Mouse (Mus musculus) gastrocnemius, postnatal 36 days (tissue): ENCODE measurements around the gene 4930562C15Rik. TPM values are rescaled to one million over a fixed set of nuclear protein-coding genes. Genes with fewer than 3 reads are reported as not detected.

Experiments
- DNase-seq, 2 experiments: peaks; one replicate each; pipeline ENCODE4 v3.0.0; 2022
- intact Hi-C: fragments of 180-260 bp; cut with DNase I; formaldehyde crosslinking; loops from one replicate; pipeline ENCODE4 v1.15.1; 2025
- total RNA-seq, 2 experiments: library from RNA; stranded (reverse); gene quantifications; 2 replicates each; pipeline ENCODE4 v1.2.3; 2021

Gene 4930562C15Rik
- total RNA-seq, 2 experiments from 2014 or later, result not detected

- no peak for DNase-seq
- intact Hi-C loops, result no loop called here
Observed at GRCm38 (mm10) chr16:4884930-4885329, 49.7 kb downstream of the 4930562C15Rik start.

- peak; percentile 76 to 87 for DNase-seq
- intact Hi-C loops, result no loop called here
Observed at GRCm38 (mm10) chr16:4885760-4886689, 50.8 kb downstream of the 4930562C15Rik start, which contains the start of gene Mgrn1. Gene Mgrn1, plus strand, starts transcription at chr16:4886249.

GRCm38 (mm10) chr16:4886690-4887020 lies 51.4 kb downstream of the 4930562C15Rik start:
- no peak for DNase-seq
- intact Hi-C loops, result no loop called here

- intact Hi-C loops, result no loop called here
- DNase-seq, result no peak
Observed at GRCm38 (mm10) chr16:4890201-4890709, 55.0 kb downstream of the 4930562C15Rik start.

- intact Hi-C loops, result no loop called here
Observed at GRCm38 (mm10) chr16:4892171-4892570, 57.0 kb downstream of the 4930562C15Rik start.

GRCm38 (mm10) chr16:4894201-4894908 lies 59.1 kb downstream of the 4930562C15Rik start:
- intact Hi-C loops, result no loop called here
- no peak for DNase-seq

More at GRCm38 (mm10) chr16:4892171-4892570, 57.0 kb downstream of the 4930562C15Rik start:
- no peak for DNase-seq

- intact Hi-C loops, result no loop called here
- DNase-seq, result peak in 1 of 2 experiments; percentile 44
Observed at GRCm38 (mm10) chr16:4896249-4897027, 61.2 kb downstream of the 4930562C15Rik start.

GRCm38 (mm10) chr16:4897146-4897730 lies 62.0 kb downstream of the 4930562C15Rik start:
- DNase-seq, result no peak
- intact Hi-C loops, result no loop called here

GRCm38 (mm10) chr16:4898881-4899280 lies 63.7 kb downstream of the 4930562C15Rik start:
- no peak for DNase-seq
- intact Hi-C loops, result no loop called here

- intact Hi-C loops, result no loop called here
- no peak for DNase-seq
Observed at GRCm38 (mm10) chr16:4899711-4900110, 64.5 kb downstream of the 4930562C15Rik start.

- intact Hi-C loops, result no loop called here
- DNase-seq, result no peak
Observed at GRCm38 (mm10) chr16:4901167-4901566, 66.0 kb downstream of the 4930562C15Rik start.

- intact Hi-C loops, result no loop called here
- DNase-seq, result no peak
Observed at GRCm38 (mm10) chr16:4902390-4902789, 67.2 kb downstream of the 4930562C15Rik start.

GRCm38 (mm10) chr16:4903491-4904102 lies 68.4 kb downstream of the 4930562C15Rik start:
- DNase-seq, result no peak
- intact Hi-C loops, result no loop called here

GRCm38 (mm10) chr16:4904878-4905277 lies 69.7 kb downstream of the 4930562C15Rik start:
- intact Hi-C loops, result no loop called here
- DNase-seq, result no peak

GRCm38 (mm10) chr16:4905591-4905990 lies 70.4 kb downstream of the 4930562C15Rik start:
- intact Hi-C loops, result no loop called here

GRCm38 (mm10) chr16:4906559-4906958 lies 71.3 kb downstream of the 4930562C15Rik start:
- DNase-seq, result no peak
- intact Hi-C loops, result no loop called here

More at GRCm38 (mm10) chr16:4905591-4905990, 70.4 kb downstream of the 4930562C15Rik start:
- DNase-seq, result no peak

- intact Hi-C loops, result no loop called here
- DNase-seq, result no peak
Observed at GRCm38 (mm10) chr16:4907386-4907785, 72.2 kb downstream of the 4930562C15Rik start.

- DNase-seq, result no peak
- intact Hi-C loops, result no loop called here
Observed at GRCm38 (mm10) chr16:4907972-4908371, 72.8 kb downstream of the 4930562C15Rik start.

GRCm38 (mm10) chr16:4909745-4910144 lies 74.5 kb downstream of the 4930562C15Rik start:
- intact Hi-C loops, result no loop called here

GRCm38 (mm10) chr16:4910758-4911157 lies 75.5 kb downstream of the 4930562C15Rik start:
- intact Hi-C loops, result no loop called here

More at GRCm38 (mm10) chr16:4909745-4910144, 74.5 kb downstream of the 4930562C15Rik start:
- DNase-seq, result no peak

More at GRCm38 (mm10) chr16:4910758-4911157, 75.5 kb downstream of the 4930562C15Rik start:
- no peak for DNase-seq
